Mouse (Mus musculus): ENCODE measurements at regions not wholly inside any gene's neighbourhood (a gene's known extent, or its start where the extent isn't known, plus 50 kb on each side); places are given as distances from the start of the nearest gene placed in this dataset.

DNA sequence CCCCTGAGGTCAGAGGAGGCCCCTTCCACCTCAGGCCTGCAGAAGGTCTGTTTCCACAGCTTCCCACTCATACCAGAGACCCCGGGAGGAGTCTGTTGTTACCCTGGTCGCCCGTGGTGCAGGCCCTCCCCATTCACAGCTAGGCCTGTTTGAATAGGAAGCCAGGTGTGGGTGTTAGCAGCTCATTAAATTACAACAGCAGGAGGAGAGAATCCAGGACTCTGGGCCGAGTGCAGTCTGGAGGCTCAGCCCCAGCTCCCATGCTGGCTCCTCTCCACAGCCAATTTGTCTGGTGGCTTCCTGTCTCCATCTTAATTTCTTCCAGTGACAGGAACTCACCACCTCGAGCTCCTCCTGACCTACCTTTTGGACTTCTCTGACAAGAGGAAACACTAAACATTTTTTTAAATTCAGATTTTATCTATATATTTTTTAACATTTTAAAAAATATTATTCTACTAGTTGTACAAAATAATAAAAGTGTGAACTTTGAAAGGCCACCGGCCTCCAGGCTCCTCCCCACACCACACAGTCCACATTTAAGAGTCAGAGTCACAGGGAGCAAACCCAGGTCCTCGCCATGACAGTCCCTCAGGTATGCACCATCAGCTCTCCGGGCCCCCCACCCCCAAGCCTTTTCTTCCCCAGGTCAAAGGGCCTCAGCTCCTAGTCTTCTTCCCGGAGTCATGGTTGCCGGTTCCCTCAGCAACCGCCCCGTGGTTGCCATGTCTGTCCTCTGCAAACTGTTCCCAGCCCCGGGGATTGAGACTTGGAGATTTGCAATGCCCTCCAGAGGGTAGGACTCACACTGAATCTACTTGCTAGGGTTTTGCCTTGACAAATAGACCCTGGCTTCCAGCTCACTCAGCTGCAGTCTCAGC, 192.8 kb downstream of the Opa1 start:
- no peak for TF ChIP-seq GATA4 (IDR thresholded peaks at IDR 0.05; ENCODE audit: insufficient replicate concordance, low read length)

DNA sequence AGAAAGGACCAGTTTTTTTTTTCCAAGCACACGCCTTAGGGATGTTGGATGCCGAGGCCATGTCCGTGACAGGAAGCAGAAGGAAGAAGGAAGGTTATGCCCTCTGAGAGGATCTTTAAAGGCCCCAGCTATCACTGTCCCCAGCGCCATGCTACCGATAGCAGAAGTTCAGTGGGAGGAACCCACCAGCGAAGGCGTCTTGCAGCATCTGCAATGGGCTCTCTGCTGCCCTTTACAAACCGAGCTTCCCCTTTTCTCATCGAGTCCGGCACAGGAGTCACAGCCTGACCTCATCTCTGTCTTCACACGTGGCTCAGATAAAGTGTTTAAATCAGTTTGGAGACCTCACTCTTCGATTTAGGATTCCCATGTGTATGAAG, 193.5 kb downstream of the Opa1 start:
- TF ChIP-seq GATA4 (IDR thresholded peaks at IDR 0.05; ENCODE audit: insufficient replicate concordance, low read length), result no peak

DNA sequence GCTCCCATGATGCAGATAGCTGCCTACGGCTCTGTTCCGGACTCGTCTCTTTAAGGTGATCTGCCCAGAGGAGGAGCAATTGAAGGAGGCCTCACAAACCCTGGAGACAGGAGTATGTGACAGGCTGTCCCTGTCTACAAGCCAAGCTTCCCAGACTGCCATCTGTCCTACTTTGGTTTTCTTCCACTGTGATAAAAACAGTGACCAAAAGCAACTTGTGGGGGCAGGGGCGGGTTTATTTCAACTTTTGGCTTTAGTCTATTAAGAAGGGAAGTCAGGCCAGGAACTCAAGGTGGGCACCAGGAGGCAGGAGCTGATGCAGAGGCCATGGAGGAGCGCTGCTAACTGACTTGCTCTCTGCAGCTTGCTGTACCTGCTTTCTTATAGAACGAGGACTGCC, 193.9 kb downstream of the Opa1 start:
- no peak for TF ChIP-seq GATA4 (IDR thresholded peaks at IDR 0.05; ENCODE audit: insufficient replicate concordance, low read length)

GRCm38 (mm10) chr16:29774949-29775348, 195.8 kb downstream of the Opa1 start:
- TF ChIP-seq GATA4 (IDR thresholded peaks at IDR 0.05; ENCODE audit: insufficient replicate concordance, low read length), result no peak

DNA sequence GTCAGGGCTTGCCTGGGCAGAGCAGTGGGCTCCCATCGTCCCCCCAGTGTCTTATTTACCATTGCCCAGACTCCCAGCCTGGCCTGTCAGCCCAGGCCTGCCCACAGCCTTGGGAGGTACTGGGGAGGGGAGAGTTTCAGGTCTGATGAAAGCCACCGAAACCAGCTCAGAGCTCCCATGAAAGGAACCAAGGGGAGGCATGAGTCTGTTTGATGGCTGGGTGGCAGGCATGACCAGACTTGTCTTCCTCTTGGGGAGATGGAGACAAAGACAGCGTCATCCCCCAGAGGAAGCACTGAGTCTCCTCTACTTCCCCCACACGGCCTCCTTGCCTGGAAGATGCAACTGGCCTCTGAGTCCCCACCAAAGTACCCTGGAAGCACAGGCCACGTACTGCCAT, 196.7 kb downstream of the Opa1 start:
- no peak for TF ChIP-seq GATA4 (IDR thresholded peaks at IDR 0.05; ENCODE audit: insufficient replicate concordance, low read length)

GRCm38 (mm10) chr16:29782441-29782840, 203.3 kb downstream of the Opa1 start:
- no peak for TF ChIP-seq GATA4 (IDR thresholded peaks at IDR 0.05; ENCODE audit: insufficient replicate concordance, low read length)

GRCm38 (mm10) chr16:29785114-29785513, 206.0 kb downstream of the Opa1 start:
- TF ChIP-seq GATA4 (IDR thresholded peaks at IDR 0.05; ENCODE audit: insufficient replicate concordance, low read length), result no peak

- no peak for TF ChIP-seq GATA4 (IDR thresholded peaks at IDR 0.05; ENCODE audit: insufficient replicate concordance, low read length)
Observed at GRCm38 (mm10) chr16:29786540-29786939, 207.4 kb downstream of the Opa1 start.

- TF ChIP-seq GATA4 (IDR thresholded peaks at IDR 0.05; ENCODE audit: insufficient replicate concordance, low read length), result no peak
Observed at GRCm38 (mm10) chr16:29787633-29788511, 208.7 kb downstream of the Opa1 start.

DNA sequence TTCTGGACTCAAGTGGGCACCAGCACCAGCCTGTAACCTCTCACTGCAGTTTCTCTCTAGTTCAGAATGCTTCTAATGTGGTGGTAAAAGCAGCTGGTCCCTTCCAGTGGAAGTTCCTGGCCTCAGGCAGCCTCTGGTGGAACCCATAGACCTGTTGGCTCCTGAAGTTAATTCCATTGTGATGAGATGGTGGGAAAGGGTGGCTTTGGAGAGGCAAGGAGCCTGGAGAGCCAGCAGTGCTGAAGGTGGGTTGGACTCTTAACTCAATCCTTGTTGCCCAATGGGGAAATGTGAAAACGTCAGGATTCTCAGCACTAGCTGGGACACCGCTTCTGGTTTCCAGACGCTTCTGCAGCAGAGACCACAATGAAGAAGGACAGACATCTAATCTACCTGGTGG, 210.9 kb downstream of the Opa1 start:
- no peak for TF ChIP-seq GATA4 (IDR thresholded peaks at IDR 0.05; ENCODE audit: insufficient replicate concordance, low read length)

GRCm38 (mm10) chr16:29799250-29799649, 220.1 kb downstream of the Opa1 start:
- TF ChIP-seq GATA4 (IDR thresholded peaks at IDR 0.05; ENCODE audit: insufficient replicate concordance, low read length), result no peak

- no peak for TF ChIP-seq GATA4 (IDR thresholded peaks at IDR 0.05; ENCODE audit: insufficient replicate concordance, low read length)
Observed at GRCm38 (mm10) chr16:29799893-29800292, 220.8 kb downstream of the Opa1 start.

DNA sequence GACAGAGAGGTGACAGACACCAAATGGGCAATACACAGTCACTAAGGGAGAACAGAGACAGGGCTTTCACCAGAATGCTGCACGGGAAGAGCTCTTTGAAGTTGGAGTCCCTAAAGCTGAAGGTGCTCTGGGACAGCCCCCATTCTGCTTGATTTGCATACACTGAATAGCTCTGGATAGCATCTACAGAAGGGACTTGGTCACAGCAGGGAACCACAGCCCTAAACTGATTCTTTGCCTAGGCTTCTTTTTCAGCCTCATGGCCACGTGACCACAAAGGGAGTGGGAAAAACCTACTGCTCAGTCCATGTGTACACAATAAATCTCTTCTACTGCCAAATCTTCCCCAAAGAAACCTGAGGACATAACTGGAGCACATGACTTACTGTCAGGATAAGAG, 221.3 kb downstream of the Opa1 start:
- no peak for TF ChIP-seq GATA4 (IDR thresholded peaks at IDR 0.05; ENCODE audit: insufficient replicate concordance, low read length)

- TF ChIP-seq GATA4 (IDR thresholded peaks at IDR 0.05; ENCODE audit: insufficient replicate concordance, low read length), result no peak
Observed at GRCm38 (mm10) chr16:29802085-29802484, 223.0 kb downstream of the Opa1 start.

DNA sequence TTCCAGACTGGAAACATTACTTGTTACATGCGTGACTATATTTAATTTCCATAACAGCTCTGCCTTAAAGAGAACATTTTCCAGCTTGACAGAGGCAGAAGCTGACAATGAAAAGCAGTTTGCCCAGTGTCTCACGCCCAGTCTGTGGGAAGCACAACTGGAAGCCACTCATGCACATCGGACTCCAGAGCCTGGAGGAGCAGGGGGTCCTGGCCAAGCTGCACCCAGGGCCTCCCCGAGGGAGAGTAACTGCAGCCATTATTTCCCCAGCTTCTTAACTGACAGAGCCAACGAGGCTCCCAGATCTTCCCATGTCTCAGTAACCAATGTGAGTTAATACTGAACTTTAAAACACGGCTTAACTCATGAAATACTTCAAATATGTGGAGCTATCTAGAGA, 223.5 kb downstream of the Opa1 start:
- TF ChIP-seq GATA4 (IDR thresholded peaks at IDR 0.05; ENCODE audit: insufficient replicate concordance, low read length), result no peak

DNA sequence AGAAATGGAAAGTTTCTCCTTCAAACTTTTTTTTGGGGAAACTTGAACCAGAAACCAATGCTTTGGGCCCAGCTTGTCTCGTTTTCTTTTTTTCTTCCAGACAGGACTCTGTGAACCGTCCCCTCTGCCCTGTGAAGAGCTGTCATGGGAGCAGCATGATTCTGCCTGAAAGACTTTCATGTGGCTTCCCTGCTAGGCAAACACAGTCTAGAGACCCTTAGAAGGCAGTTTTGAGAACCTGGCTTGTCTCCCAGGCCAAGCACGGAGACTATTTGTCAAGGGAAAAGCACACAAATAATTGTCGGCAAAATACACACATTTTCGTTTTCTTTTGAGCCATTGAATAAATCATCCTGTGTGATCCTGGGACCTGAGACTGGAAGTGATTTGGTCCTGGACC, 228.7 kb downstream of the Opa1 start:
- TF ChIP-seq GATA4 (IDR thresholded peaks at IDR 0.05; ENCODE audit: insufficient replicate concordance, low read length), result no peak

Data from liver, adult (tissue).